Mouse (Mus musculus): ENCODE data around the gene Celsr1.

Gene Celsr1

GRCm38 (mm10) chr15:85994906-85995608, 38.5 kb downstream of the Celsr1 start:
- in situ Hi-C loops (cut with MboI), result no loop called here

GRCm38 (mm10) chr15:85993931-85994583, 39.5 kb downstream of the Celsr1 start:
- in situ Hi-C loops (cut with MboI), result no loop called here

- in situ Hi-C loops (cut with MboI), result no loop called here
These were observed 40.2 kb downstream of the Celsr1 start for GRCm38 (mm10) chr15:85993386-85993785.

GRCm38 (mm10) chr15:85992125-85992495, 41.5 kb downstream of the Celsr1 start:
- in situ Hi-C loops (cut with MboI), result no loop called here

GRCm38 (mm10) chr15:85991453-85992124, 42.0 kb downstream of the Celsr1 start:
- in situ Hi-C loops (cut with MboI), result no loop called here

- in situ Hi-C loops (cut with MboI), result no loop called here
These were observed 42.7 kb downstream of the Celsr1 start for GRCm38 (mm10) chr15:85990696-85991443.

GRCm38 (mm10) chr15:85987896-85988295, 45.7 kb downstream of the Celsr1 start:
- in situ Hi-C loops (cut with MboI), result no loop called here

GRCm38 (mm10) chr15:85986170-85986569, 47.4 kb downstream of the Celsr1 start:
- in situ Hi-C loops (cut with MboI), result no loop called here

GRCm38 (mm10) chr15:85985601-85986000, 48.0 kb downstream of the Celsr1 start:
- in situ Hi-C loops (cut with MboI), result no loop called here

GRCm38 (mm10) chr15:85983131-85983530, 50.4 kb downstream of the Celsr1 start:
- in situ Hi-C loops (cut with MboI), result no loop called here

- in situ Hi-C loops (cut with MboI), result no loop called here
These were observed 51.2 kb downstream of the Celsr1 start for GRCm38 (mm10) chr15:85982416-85982775.

GRCm38 (mm10) chr15:85981768-85982415, 51.7 kb downstream of the Celsr1 start:
- in situ Hi-C loops (cut with MboI), result no loop called here

- in situ Hi-C loops (cut with MboI), result no loop called here
These were observed 56.5 kb downstream of the Celsr1 start for GRCm38 (mm10) chr15:85977086-85977485.

- in situ Hi-C loops (cut with MboI), result no loop called here
These were observed 57.8 kb downstream of the Celsr1 start for GRCm38 (mm10) chr15:85975746-85976145.

- in situ Hi-C loops (cut with MboI), result no loop called here
These were observed 62.0 kb downstream of the Celsr1 start for GRCm38 (mm10) chr15:85971596-85971995.

- in situ Hi-C loops (cut with MboI), result no loop called here
These were observed 63.1 kb downstream of the Celsr1 start for GRCm38 (mm10) chr15:85970441-85970840.

GRCm38 (mm10) chr15:85969707-85970153, 63.8 kb downstream of the Celsr1 start:
- in situ Hi-C loops (cut with MboI), result no loop called here

GRCm38 (mm10) chr15:85969291-85969690, 64.3 kb downstream of the Celsr1 start:
- in situ Hi-C loops (cut with MboI), result no loop called here

- in situ Hi-C loops (cut with MboI), result no loop called here
These were observed 67.5 kb downstream of the Celsr1 start for GRCm38 (mm10) chr15:85966032-85966431.

- in situ Hi-C loops (cut with MboI), result no loop called here
These were observed 70.2 kb downstream of the Celsr1 start for GRCm38 (mm10) chr15:85963279-85963840.

- in situ Hi-C loops (cut with MboI), result no loop called here
These were observed 70.9 kb downstream of the Celsr1 start for GRCm38 (mm10) chr15:85962691-85963090.

All from mature B cell (primary cell).